Mouse (Mus musculus) limb, embryonic 11.5 days (tissue): ENCODE data around the gene Scube3. TPM values are rescaled to one million over a fixed set of nuclear protein-coding genes. Genes with fewer than 3 reads are reported as not detected.

ENCODE experiments used
- ATAC-seq: fragments of 200-750 bp; cut with Nextera tagmentation; 2 replicates; pipeline ENCODE4 v1.8.0; 2017; ENCODE audit warnings: low read depth; ENCODE audit not compliant: insufficient number of reproducible peaks, low FRiP score, low TSS enrichment
- DNase-seq: peaks from one replicate; pipeline ENCODE4 v3.0.0-alpha.2; 2015; ENCODE audit warnings: low spot score
- H3K27ac ChIP-seq: fragments of 300-500 bp; sonication (generic); replicated peaks from 2 replicates; pipeline ENCODE4 v1.5.1; 2014; ENCODE audit warnings: low read depth, mild to moderate bottlenecking, low read length
- H3K27me3 ChIP-seq: fragments of 300-500 bp; sonication (generic); 2 replicates; pipeline ENCODE4 v1.6.1; 2014; ENCODE audit warnings: mild to moderate bottlenecking, low read length, mixed read lengths; ENCODE audit not compliant: control insufficient read depth, insufficient read depth
- H3K36me3 ChIP-seq: fragments of 300-500 bp; sonication (generic); 2 replicates; pipeline ENCODE4 v1.6.1; 2014; ENCODE audit warnings: mild to moderate bottlenecking, low read length, moderate library complexity, mixed read lengths; ENCODE audit not compliant: control insufficient read depth, insufficient read depth
- H3K4me1 ChIP-seq: fragments of 300-500 bp; sonication (generic); 2 replicates; pipeline ENCODE4 v1.6.1; 2014; ENCODE audit warnings: low read length, mixed read lengths; ENCODE audit not compliant: control insufficient read depth, insufficient read depth
- H3K4me2 ChIP-seq: fragments of 300-500 bp; sonication (generic); 2 replicates; pipeline ENCODE4 v1.6.1; 2014; ENCODE audit warnings: low read depth, mild to moderate bottlenecking, moderate library complexity; ENCODE audit not compliant: severe bottlenecking
- H3K4me3 ChIP-seq: fragments of 300-500 bp; sonication (generic); 2 replicates; pipeline ENCODE4 v1.5.1; 2014; ENCODE audit warnings: low read depth, low read length
- H3K9ac ChIP-seq: fragments of 300-500 bp; sonication (generic); 2 replicates; pipeline ENCODE4 v1.6.1; 2014; ENCODE audit warnings: mild to moderate bottlenecking, low read length
- H3K9me3 ChIP-seq: fragments of 300-500 bp; sonication (generic); 2 replicates; pipeline ENCODE4 v1.6.1; 2016; ENCODE audit warnings: low read length; ENCODE audit not compliant: control insufficient read depth
- WGBS: fragments of 180-500 bp; shearing (Covaris S2); extraction: QIAGEN DNeasy Blood & Tissue Kit; methylation state at CpG from one replicate; pipeline ENCODE4 v1.1.7; 2014; 5-methylcytosine and 5-hydroxymethylcytosine counted together
- polyA plus RNA-seq: library from polyadenylated mRNA; unstranded; fragments of >200 nt; fragmentation: Nextera tagmentation; extraction: Ambion mirVana; gene quantifications from 2 replicates; pipeline ENCODE4 v1.2.1, GENCODE M21; 2014

Scube3 gene
- polyA plus RNA-seq, 1 experiment from 2014 or later = 11.8 TPM

DNA sequence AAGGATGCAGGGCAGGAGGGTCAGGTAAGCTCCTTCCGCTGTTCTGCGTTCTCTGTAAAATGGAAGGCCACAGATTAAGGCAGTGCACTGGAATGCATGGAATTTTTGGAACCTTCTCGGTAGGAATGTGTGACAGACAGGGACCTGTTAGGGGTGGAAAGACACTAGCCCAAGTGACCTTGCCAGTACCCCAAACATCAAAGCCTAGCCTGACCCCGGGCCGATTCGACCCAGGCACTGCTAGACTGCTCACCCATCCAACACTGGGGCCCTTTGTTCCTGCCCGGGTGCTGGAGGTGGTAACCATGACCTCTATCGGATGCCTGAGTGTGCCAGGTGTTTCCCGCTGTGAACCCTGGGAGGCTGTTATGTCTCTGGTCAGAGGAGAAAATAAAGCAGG lies 3.3 kb upstream of the Scube3 start:
- DNase-seq (no peak), ATAC-seq (no peak)
- Histone ChIP-seq H3K27me3 (0 out of 2 replicates have a peak, but pooled peaks cover 3% of the 10 kb centered on the region), H3K9ac (no peak overlapping the region), H3K9me3 (no peaks in the 10 kb centered on the region), H3K4me1 (peaks cover 20% of the 10 kb centered on the region), H3K4me3 (no peak overlapping the region), H3K27ac (no peak overlapping the region), H3K4me2 (no peak overlapping the region), H3K36me3 (no peaks in the 10 kb centered on the region)
- WGBS = 61% methylated on average over 9 of the region's 9 CpGs

- H3K36me3 ChIP-seq = no peaks in the 10 kb centered on the region
- no peak overlapping the region for H3K4me3 ChIP-seq
- DNase-seq (no peak), ATAC-seq (no peak)
- H3K27ac ChIP-seq = peak overlapping the region; percentile 97; the same call in 1 of the 2 replicates
- no peaks in the 10 kb centered on the region for H3K9me3 ChIP-seq
- 12% methylated on average over 13 of the region's 13 CpGs for WGBS
- no peak overlapping the region; the same call in 1 of the 2 replicates for H3K9ac ChIP-seq
- 0 out of 2 replicates have a peak, but pooled peaks cover 3% of the 10 kb centered on the region for H3K27me3 ChIP-seq
- peaks cover 37% of the 10 kb centered on the region for H3K4me1 ChIP-seq
- H3K4me2 ChIP-seq = peak overlapping the region; percentile 94; the same call in 1 of the 2 replicates
Measured at GRCm38 (mm10) chr17:28140431-28141204, 1.3 kb upstream of the Scube3 start.

- no peak for ATAC-seq
- WGBS = 2% methylated on average over 15 of the region's 15 CpGs
Measured at GRCm38 (mm10) chr17:28141205-28141650, 713 bp upstream of the Scube3 start.

DNA sequence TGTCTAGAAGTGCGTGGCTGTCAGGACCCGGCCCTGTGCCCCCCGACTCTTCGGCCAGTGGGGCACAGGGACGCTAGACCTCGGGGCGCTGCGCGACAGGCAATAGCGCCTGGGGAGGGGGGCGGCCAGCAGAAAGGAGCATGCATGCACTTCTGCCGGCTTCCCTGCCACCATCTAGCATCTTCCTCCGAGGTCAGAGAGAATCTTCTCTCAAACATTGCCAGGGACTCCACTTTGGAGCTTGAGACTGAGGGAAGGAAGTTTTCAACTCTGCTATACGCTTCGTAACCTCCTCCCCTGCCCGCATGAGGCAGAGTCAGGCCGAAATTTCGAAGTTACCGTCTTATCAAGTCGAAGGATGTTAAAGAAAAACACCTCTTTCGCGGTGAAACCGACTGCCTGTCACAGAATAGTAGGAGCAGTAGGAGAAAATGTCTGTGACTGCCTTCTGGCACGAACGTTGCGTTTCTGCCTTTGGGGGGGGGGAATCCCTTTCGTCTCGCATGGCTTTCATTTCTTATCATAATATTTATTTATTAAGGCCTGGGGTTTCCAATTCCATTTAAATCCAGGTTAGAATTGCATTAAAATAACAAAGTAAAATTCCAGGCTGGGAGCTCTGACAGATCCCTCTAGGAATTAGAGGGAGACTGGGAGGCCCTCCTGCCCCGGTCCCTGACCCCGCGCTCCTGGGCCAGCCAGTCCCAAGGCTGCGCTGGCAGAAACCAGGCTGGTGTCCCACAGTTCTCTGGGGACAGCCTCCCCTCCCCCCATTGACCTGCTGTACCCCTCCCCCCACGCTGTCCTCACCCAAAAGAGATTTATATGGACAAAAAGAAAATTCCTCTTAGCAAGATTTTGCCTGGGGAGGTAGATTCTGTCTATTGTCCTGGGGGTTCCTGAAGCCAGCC lies 1.0 kb downstream of the Scube3 start:
- WGBS = under 1% methylated on average over 33 of the region's 33 CpGs
- ATAC-seq = no peak
- peak overlapping the region; percentile 82 for H3K9ac ChIP-seq
- peak overlapping the region; percentile 94 for H3K4me2 ChIP-seq
- H3K9me3 ChIP-seq = no peaks in the 10 kb centered on the region
- H3K36me3 ChIP-seq = no peaks in the 10 kb centered on the region
- H3K4me3 ChIP-seq = peak overlapping the region; percentile 73
- peak overlapping the region; percentile 97 for H3K27ac ChIP-seq
- peak; percentile 61 for DNase-seq
- H3K27me3 ChIP-seq = 0 out of 2 replicates have a peak, but pooled peaks cover 3% of the 10 kb centered on the region
- H3K4me1 ChIP-seq = peaks cover 57% of the 10 kb centered on the region

More at GRCm38 (mm10) chr17:28141205-28141650, 713 bp upstream of the Scube3 start:
- Histone ChIP-seq H3K27me3 (0 out of 2 replicates have a peak, but pooled peaks cover 3% of the 10 kb centered on the region), H3K27ac (peak overlapping the region; percentile 97), H3K4me1 (peaks cover 43% of the 10 kb centered on the region), H3K9me3 (no peaks in the 10 kb centered on the region), H3K9ac (peak overlapping the region; percentile 82), H3K36me3 (no peaks in the 10 kb centered on the region), H3K4me3 (peak overlapping the region; percentile 73), H3K4me2 (peak overlapping the region; percentile 94)
- no peak for DNase-seq

- Histone ChIP-seq H3K9me3 (no peaks in the 10 kb centered on the region), H3K4me3 (peak overlapping the region; percentile 73), H3K4me2 (peak overlapping the region; percentile 94), H3K9ac (0 out of 2 replicates have a peak overlapping the region, but pooled peaks have one; percentile 28), H3K4me1 (peaks cover 61% of the 10 kb centered on the region), H3K27me3 (0 out of 2 replicates have a peak, but pooled peaks cover 3% of the 10 kb centered on the region), H3K36me3 (no peaks in the 10 kb centered on the region), H3K27ac (no peak overlapping the region)
- 0% methylated on average over 9 of the region's 9 CpGs for WGBS
- peak; percentile 63 for DNase-seq
- ATAC-seq = no peak
Measured at GRCm38 (mm10) chr17:28143751-28144150, 1.8 kb downstream of the Scube3 start.

GRCm38 (mm10) chr17:28144241-28144640 lies 2.3 kb downstream of the Scube3 start:
- no peak for ATAC-seq
- Histone ChIP-seq H3K27ac (no peak overlapping the region), H3K36me3 (no peaks in the 10 kb centered on the region), H3K27me3 (0 out of 2 replicates have a peak, but pooled peaks cover 3% of the 10 kb centered on the region), H3K4me2 (peak overlapping the region; percentile 94), H3K4me1 (peaks cover 63% of the 10 kb centered on the region), H3K9ac (no peak overlapping the region), H3K9me3 (no peaks in the 10 kb centered on the region), H3K4me3 (peak overlapping the region; percentile 73; the same call in 1 of the 2 replicates)
- no peak for DNase-seq
- WGBS = 4% methylated on average over 6 of the region's 6 CpGs

GRCm38 (mm10) chr17:28148288-28148687 lies 6.3 kb downstream of the Scube3 start:
- H3K27ac ChIP-seq = no peak overlapping the region
- H3K9me3 ChIP-seq = no peaks in the 10 kb centered on the region
- H3K4me1 ChIP-seq = peaks cover 43% of the 10 kb centered on the region
- H3K27me3 ChIP-seq = no peaks in the 10 kb centered on the region
- ATAC-seq (no peak), DNase-seq (no peak)
- no peak overlapping the region for H3K9ac ChIP-seq
- 71% methylated on average over 3 of the region's 3 CpGs for WGBS
- no peak overlapping the region for H3K4me3 ChIP-seq
- no peaks in the 10 kb centered on the region for H3K36me3 ChIP-seq
- H3K4me2 ChIP-seq = no peak overlapping the region

- Histone ChIP-seq H3K4me3 (no peak overlapping the region), H3K9me3 (no peaks in the 10 kb centered on the region), H3K27ac (0 out of 2 replicates have a peak overlapping the region, but pooled peaks have one; percentile 12), H3K36me3 (no peaks in the 10 kb centered on the region), H3K4me2 (no peak overlapping the region), H3K27me3 (no peaks in the 10 kb centered on the region), H3K9ac (no peak overlapping the region), H3K4me1 (peaks cover 33% of the 10 kb centered on the region)
- DNase-seq (no peak), ATAC-seq (no peak)
- WGBS = 77% methylated on average over 8 of the region's 8 CpGs
Measured at GRCm38 (mm10) chr17:28149734-28150133, 7.8 kb downstream of the Scube3 start.
